Mouse (Mus musculus) cerebellum, adult 2 months (tissue): ENCODE results near the gene 2700049A03Rik.

Experiments used
- CTCF ChIP-seq: fragments of 200-500 bp; IDR thresholded peaks from 2 replicates; pipeline ENCODE4 v1.5.1; 2011; ENCODE audit warnings: low read depth, mild to moderate bottlenecking, control low read depth, low read length, moderate library complexity, borderline replicate concordance; ENCODE audit not compliant: insufficient read depth
- POLR2A ChIP-seq: fragments of 200-500 bp; IDR thresholded peaks from 2 replicates; pipeline ENCODE4 v1.6.1; 2011; ENCODE audit warnings: low read length, control low read depth, borderline replicate concordance; ENCODE audit not compliant: insufficient read depth

GRCm38 (mm10) chr12:71204303-71204702 is 67.7 kb downstream of the 2700049A03Rik start:
- TF ChIP-seq CTCF, result peak; percentile 22; the same call in 1 of the 2 replicates
- TF ChIP-seq POLR2A, result no peak
